Mouse (Mus musculus) myocyte (in vitro differentiated cells): ENCODE results near the gene Arl6.

Source experiments
- CEBPB ChIP-seq: IDR thresholded peaks from 2 replicates; pipeline ENCODE4 v1.6.1; 2011; ENCODE audit warnings: mild to moderate bottlenecking, moderate library complexity; ENCODE audit not compliant: poor library complexity, insufficient read depth, severe bottlenecking
- E2F4 ChIP-seq: IDR thresholded peaks from one replicate; pipeline ENCODE4 v1.6.1; 2011; ENCODE audit warnings: mild to moderate bottlenecking, control low read depth, moderate library complexity; ENCODE audit not compliant: insufficient read depth
- MYOD1 ChIP-seq, 3 experiments: IDR thresholded peaks; one replicate each; pipeline ENCODE4 v1.6.1; 2011; ENCODE audit warnings: control low read depth in 2 of 3, low read depth in 2 of 3, mild to moderate bottlenecking in 2 of 3, moderate library complexity in 1 of 3; ENCODE audit not compliant: insufficient read length in 2 of 3, control insufficient read depth in 1 of 3
- MYOG ChIP-seq, 3 experiments: IDR thresholded peaks; one replicate each; pipeline ENCODE4 v1.6.1; 2011; ENCODE audit warnings: control low read depth in 2 of 3, low read depth in 2 of 3, mild to moderate bottlenecking in 2 of 3; ENCODE audit not compliant: insufficient read length in 2 of 3, control insufficient read depth in 1 of 3, insufficient read depth in 1 of 3
- POLR2A ChIP-seq: IDR thresholded peaks from one replicate; pipeline ENCODE4 v1.6.1; 2011; ENCODE audit warnings: low read depth, mild to moderate bottlenecking, control low read depth, moderate library complexity; ENCODE audit not compliant: insufficient read length
- SRF ChIP-seq: IDR thresholded peaks from one replicate; pipeline ENCODE4 v1.6.1; 2011; ENCODE audit warnings: low read depth; ENCODE audit not compliant: control insufficient read depth, insufficient read length
- TCF12 ChIP-seq: IDR thresholded peaks from one replicate; pipeline ENCODE4 v1.6.1; 2011; ENCODE audit warnings: mild to moderate bottlenecking, control low read depth; ENCODE audit not compliant: poor library complexity, insufficient read depth, severe bottlenecking
- TCF3 ChIP-seq: IDR thresholded peaks from one replicate; pipeline ENCODE4 v1.6.1; 2011; ENCODE audit warnings: low read depth, control low read depth; ENCODE audit not compliant: insufficient read length
- USF1 ChIP-seq: IDR thresholded peaks from one replicate; pipeline ENCODE4 v1.6.1; 2011; ENCODE audit warnings: low read depth, mild to moderate bottlenecking, control low read depth, moderate library complexity

DNA sequence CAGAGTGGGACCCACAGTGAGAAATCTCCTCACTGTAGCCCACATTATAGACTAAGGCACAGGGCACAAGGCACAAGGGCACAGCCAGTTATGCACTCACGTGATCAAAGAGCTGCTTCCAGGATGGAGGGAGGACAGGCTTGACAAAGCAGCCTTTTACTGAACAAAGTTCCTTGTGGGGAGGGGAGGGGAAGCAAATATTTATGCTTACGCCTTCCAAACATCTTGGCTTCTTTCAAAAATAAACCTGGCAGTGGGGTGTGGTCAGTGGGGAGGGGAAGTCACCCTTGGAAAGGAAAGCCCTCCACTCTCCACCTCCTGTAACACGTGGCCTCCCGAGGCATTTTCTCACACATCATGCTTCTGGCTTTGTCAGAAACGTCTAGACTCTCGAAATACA, 52.9 kb downstream of the Arl6 start:
- TF ChIP-seq USF1 (no peak), E2F4 (no peak), TCF12 (no peak), POLR2A (no peak), TCF3 (no peak), MYOG (IDR thresholded peaks at IDR 0.05; ENCODE audit: control insufficient read depth in 1 of 3, insufficient read depth in 1 of 3, insufficient read length in 2 of 3, low read depth in 2 of 3) (no peak), MYOD1 (IDR thresholded peaks at IDR 0.05; ENCODE audit: control insufficient read depth in 1 of 3, insufficient read length in 2 of 3, low read depth in 2 of 3) (no peak), SRF (no peak), CEBPB (no peak)
